Mouse (Mus musculus): ENCODE measurements at regions not wholly inside any gene's neighbourhood (a gene's known extent, or its start where the extent isn't known, plus 50 kb on each side); places are given as distances from the start of the nearest gene placed in this dataset. TPM values are rescaled to one million over a fixed set of nuclear protein-coding genes. Genes with fewer than 3 reads are reported as not detected.

GRCm38 (mm10) chr12:113422736-113423254 lies 66.5 kb upstream of the Adam6b start:
- DNase-seq (ENCODE audit: low spot score) = no peak

GRCm38 (mm10) chr12:113423736-113424597 lies 65.3 kb upstream of the Adam6b start:
- peak; percentile 35 for DNase-seq (ENCODE audit: low spot score)

- DNase-seq (ENCODE audit: low spot score) = peak; percentile 47
Measured at GRCm38 (mm10) chr12:113424598-113425208, 64.6 kb upstream of the Adam6b start.

GRCm38 (mm10) chr12:113425209-113426070 lies 63.9 kb upstream of the Adam6b start:
- peak; percentile 72 for DNase-seq (ENCODE audit: low spot score)

GRCm38 (mm10) chr12:113426636-113427035 lies 62.7 kb upstream of the Adam6b start:
- peak; percentile 38 for DNase-seq (ENCODE audit: low spot score)

- peak; percentile 65 for DNase-seq (ENCODE audit: low spot score)
Measured at GRCm38 (mm10) chr12:113427339-113427738, 62.0 kb upstream of the Adam6b start.

- DNase-seq (ENCODE audit: low spot score) = no peak
Measured at GRCm38 (mm10) chr12:113428461-113428860, 60.9 kb upstream of the Adam6b start.

GRCm38 (mm10) chr12:113428901-113429300 lies 60.4 kb upstream of the Adam6b start:
- no peak for DNase-seq (ENCODE audit: low spot score)

GRCm38 (mm10) chr12:113430340-113430739 lies 59.0 kb upstream of the Adam6b start:
- peak; percentile 23 for DNase-seq (ENCODE audit: low spot score)

Small RNA genes lying in the stretch of these regions (microRNA-seq; reads per million reads assigned to microRNA genes)
- gene Gm22175 (ENCODE audit: borderline number of aligned reads) (not detected), gene Gm24022 (ENCODE audit: borderline number of aligned reads) (not detected), gene Gm25747 (ENCODE audit: borderline number of aligned reads) (not detected)
